Mouse (Mus musculus): ENCODE measurements around the gene Cldn4. TPM values are rescaled to one million over a fixed set of nuclear protein-coding genes. Genes with fewer than 3 reads are reported as not detected.
"Not testable (repeated sequence)": the region's sequence is repeated elsewhere in the genome, so short reads cannot be mapped to it uniquely, and the experiment has no call there.

Gene Cldn4
- polyA plus RNA-seq, 1 experiment from 2014 or later, result 16.9 TPM

DNA sequence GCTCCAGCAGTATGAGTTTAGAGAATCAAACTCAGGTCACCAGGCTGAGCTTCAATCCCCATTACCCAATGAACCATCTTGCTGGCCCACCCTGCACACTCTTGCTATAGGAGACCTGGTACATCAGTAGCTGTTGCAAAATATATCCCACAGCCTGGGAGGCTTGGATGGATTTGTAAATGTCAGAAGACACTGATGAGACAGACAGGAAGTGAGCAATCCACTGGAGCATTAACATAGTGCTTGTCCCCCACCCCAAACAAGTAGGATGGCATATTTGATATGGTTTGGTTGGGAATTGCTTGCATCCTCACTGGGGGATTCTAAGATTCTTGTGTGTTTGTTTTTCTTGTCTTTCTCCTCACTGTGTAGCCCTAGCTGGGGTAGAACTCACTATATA, 26.3 kb upstream of the Cldn4 start:
- Histone ChIP-seq H3K36me3 (replicated peaks; ENCODE audit: control insufficient read depth, insufficient read depth, low read depth, low read length) (no peaks in the 10 kb centered on the region), H3K27ac (replicated peaks; ENCODE audit: low read depth, low read length) (no peak overlapping the region), H3K4me3 (ENCODE audit: low read depth, low read length) (no peak overlapping the region), H3K4me1 (ENCODE audit: control insufficient read depth, insufficient read depth, low read length) (no peaks in the 10 kb centered on the region), H3K27me3 (ENCODE audit: control insufficient read depth, insufficient read depth, low read length) (no peaks in the 10 kb centered on the region), H3K9ac (replicated peaks; ENCODE audit: low read length) (no peak overlapping the region), H3K9me3 (replicated peaks; ENCODE audit: control insufficient read depth, low read length) (no peaks in the 10 kb centered on the region), H3K4me2 (ENCODE audit: low read depth, low read length) (no peak overlapping the region)
- DNase-seq (ENCODE audit: low spot score), result no peak
- ATAC-seq (replicated peaks; ENCODE audit: insufficient number of reproducible peaks, low FRiP score, low TSS enrichment, low read depth), result no peak

DNA sequence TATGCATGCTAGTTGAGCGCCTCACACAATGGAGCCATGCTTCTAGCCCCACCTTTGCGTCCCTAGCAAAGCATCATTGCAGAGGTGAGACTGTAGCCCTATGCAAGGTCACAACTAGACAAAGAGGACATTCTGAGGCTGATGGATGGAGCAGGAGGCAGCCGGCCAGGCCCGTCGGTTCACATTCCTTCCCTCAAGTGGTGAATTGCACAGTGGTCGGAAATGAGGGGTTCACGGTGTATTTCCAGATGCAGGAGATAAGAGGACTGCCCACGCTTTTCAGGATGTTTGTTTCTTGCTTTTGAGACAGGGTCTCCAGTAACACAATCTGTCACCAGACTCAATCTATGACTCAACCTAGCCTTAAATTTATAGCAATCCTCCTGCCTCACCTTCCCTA, 23.9 kb upstream of the Cldn4 start:
- H3K4me2 ChIP-seq (ENCODE audit: low read depth, low read length), result no peak overlapping the region
- no peak overlapping the region for H3K9ac ChIP-seq (replicated peaks; ENCODE audit: low read length)
- no peaks in the 10 kb centered on the region for H3K9me3 ChIP-seq (replicated peaks; ENCODE audit: control insufficient read depth, low read length)
- no peaks in the 10 kb centered on the region for H3K27me3 ChIP-seq (ENCODE audit: control insufficient read depth, insufficient read depth, low read length)
- WGBS, result 70% methylated on average over 8 of the region's 8 CpGs
- ATAC-seq (replicated peaks; ENCODE audit: insufficient number of reproducible peaks, low FRiP score, low TSS enrichment, low read depth), result no peak
- no peaks in the 10 kb centered on the region for H3K36me3 ChIP-seq (replicated peaks; ENCODE audit: control insufficient read depth, insufficient read depth, low read depth, low read length)
- no peak overlapping the region for H3K4me3 ChIP-seq (ENCODE audit: low read depth, low read length)
- no peak for DNase-seq (ENCODE audit: low spot score)
- H3K4me1 ChIP-seq (ENCODE audit: control insufficient read depth, insufficient read depth, low read length), result no peaks in the 10 kb centered on the region; the same call in 1 of the 2 replicates
- H3K27ac ChIP-seq (replicated peaks; ENCODE audit: low read depth, low read length), result no peak overlapping the region

DNA sequence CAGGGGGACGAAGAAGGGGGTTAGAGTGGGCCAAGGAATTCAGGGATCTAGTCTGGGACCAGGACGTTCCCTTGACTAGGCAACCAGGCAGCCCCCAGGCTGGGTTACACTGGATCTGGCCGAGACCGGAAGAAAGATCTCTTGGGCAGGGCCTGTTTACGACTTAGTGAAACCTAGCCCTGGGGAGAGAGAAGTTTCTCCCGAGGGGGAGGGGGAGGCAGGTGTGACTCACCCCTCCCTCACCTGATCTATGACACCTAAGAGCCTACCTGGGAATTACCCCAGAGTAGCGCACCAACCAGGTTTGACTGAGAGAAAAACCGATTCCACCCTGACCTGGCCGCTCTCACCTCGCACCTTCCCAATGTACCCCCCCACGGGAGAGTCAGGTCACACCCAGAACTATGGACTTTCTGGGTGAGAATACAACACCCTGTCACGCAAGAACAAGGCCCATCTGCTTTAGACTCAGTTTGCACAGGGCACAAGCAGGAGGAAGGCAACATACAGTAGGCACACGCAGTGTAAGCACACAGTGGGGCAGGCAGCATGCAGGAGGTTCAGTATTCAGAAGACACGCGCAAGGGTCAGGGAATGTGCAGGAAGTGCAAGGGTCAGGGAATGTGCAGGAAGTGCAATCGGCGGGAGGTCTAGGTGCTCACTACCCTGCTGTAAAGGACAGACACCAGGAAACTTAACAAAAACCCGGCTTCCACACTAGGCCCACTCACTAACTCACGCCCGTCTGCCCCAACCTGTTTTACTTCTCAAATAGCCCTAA, 20.6 kb upstream of the Cldn4 start:
- DNase-seq (ENCODE audit: low spot score) (no peak), ATAC-seq (replicated peaks; ENCODE audit: insufficient number of reproducible peaks, low FRiP score, low TSS enrichment, low read depth) (no peak)
- Histone ChIP-seq H3K9me3 (replicated peaks; ENCODE audit: control insufficient read depth, low read length) (no peaks in the 10 kb centered on the region), H3K36me3 (replicated peaks; ENCODE audit: control insufficient read depth, insufficient read depth, low read depth, low read length) (no peaks in the 10 kb centered on the region), H3K9ac (replicated peaks; ENCODE audit: low read length) (no peak overlapping the region), H3K4me2 (ENCODE audit: low read depth, low read length) (no peak overlapping the region), H3K27ac (replicated peaks; ENCODE audit: low read depth, low read length) (no peak overlapping the region), H3K4me3 (ENCODE audit: low read depth, low read length) (no peak overlapping the region), H3K4me1 (ENCODE audit: control insufficient read depth, insufficient read depth, low read length) (no peaks in the 10 kb centered on the region; the same call in 1 of the 2 replicates), H3K27me3 (ENCODE audit: control insufficient read depth, insufficient read depth, low read length) (no peaks in the 10 kb centered on the region)
- WGBS, result 60% methylated on average over 20 of the region's 20 CpGs

DNA sequence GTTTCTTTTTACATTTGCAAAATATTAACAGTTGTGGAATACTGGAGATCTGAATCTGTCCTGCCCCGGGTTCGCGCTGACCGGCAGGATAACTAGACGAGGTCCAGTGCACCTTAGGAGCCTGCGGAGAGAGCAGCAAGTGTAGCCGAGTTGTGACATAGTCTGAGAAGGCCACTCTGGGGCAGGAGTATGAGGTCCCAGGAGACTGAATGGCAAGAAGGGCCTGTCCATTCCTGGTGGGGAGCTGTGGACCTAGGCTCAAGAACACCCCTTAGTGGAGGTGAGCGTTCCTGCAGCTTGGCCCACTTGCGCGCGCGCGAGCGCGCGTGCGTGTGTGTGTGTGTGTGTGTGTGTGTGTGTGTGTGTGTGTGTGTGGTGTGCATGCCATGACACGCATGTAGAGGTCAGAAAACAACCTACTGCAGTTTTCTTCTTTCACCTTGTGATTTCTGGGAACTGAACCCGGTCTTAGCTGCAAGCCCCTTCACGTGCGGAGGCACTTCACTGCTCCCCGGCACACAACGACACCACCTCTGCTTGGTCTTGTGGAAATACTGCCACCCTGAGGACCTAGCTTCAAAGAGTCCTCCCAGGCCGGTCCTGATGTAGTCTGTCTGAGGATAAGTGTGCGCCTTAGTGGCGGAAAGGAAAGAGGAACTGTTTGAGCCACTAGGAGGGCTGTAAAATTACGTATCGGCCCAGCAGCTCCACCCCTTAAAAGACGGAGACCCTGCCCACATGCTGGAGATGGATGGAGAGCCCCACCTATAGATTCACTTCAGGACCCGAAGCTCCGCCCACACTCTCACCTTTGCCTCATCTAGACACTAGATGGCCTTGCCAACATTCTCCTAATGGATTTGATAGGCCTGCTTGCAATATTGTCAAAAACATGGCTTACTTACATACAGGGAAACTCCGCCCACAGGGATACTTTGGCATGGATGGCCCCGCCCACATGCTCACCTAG, 19.4 kb upstream of the Cldn4 start:
- WGBS, result 3% methylated on average over 33 of the region's 33 CpGs
- Histone ChIP-seq H3K4me1 (ENCODE audit: control insufficient read depth, insufficient read depth, low read length) (no peaks in the 10 kb centered on the region; the same call in 1 of the 2 replicates), H3K9me3 (replicated peaks; ENCODE audit: control insufficient read depth, low read length) (no peaks in the 10 kb centered on the region), H3K9ac (replicated peaks; ENCODE audit: low read length) (no peak overlapping the region), H3K4me2 (ENCODE audit: low read depth, low read length) (peak overlapping the region; percentile 33), H3K36me3 (replicated peaks; ENCODE audit: control insufficient read depth, insufficient read depth, low read depth, low read length) (no peaks in the 10 kb centered on the region), H3K27ac (replicated peaks; ENCODE audit: low read depth, low read length) (no peak overlapping the region), H3K4me3 (ENCODE audit: low read depth, low read length) (peak overlapping the region; percentile 11; the same call in 1 of the 2 replicates), H3K27me3 (ENCODE audit: control insufficient read depth, insufficient read depth, low read length) (no peaks in the 10 kb centered on the region)
- peak; percentile 68 for DNase-seq (ENCODE audit: low spot score)
- peak; percentile 61; the same call in 1 of the 2 replicates for ATAC-seq (replicated peaks; ENCODE audit: insufficient number of reproducible peaks, low FRiP score, low TSS enrichment, low read depth)

DNA sequence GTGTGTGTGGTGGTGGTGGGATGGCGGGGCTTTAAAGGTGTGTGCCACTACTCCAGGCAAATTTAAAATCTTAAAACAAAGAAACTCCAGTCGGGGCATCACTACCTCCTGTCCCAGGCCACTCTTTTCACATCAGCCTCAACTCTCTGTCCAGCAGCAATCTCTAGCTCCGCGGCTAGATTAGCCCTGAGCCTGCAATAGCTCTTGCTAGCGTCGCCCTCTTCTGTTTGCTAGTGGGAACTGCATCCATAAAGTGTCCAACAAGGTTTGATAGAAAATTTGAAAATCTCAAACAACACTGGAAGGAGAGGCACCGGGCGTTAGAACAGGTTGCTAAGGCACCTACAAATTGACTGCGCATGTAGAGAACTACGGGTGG, 18.7 kb upstream of the Cldn4 start:
- H3K27me3 ChIP-seq (ENCODE audit: control insufficient read depth, insufficient read depth, low read length), result no peaks in the 10 kb centered on the region
- H3K27ac ChIP-seq (replicated peaks; ENCODE audit: low read depth, low read length), result no peak overlapping the region
- ATAC-seq (replicated peaks; ENCODE audit: insufficient number of reproducible peaks, low FRiP score, low TSS enrichment, low read depth) (no peak), DNase-seq (ENCODE audit: low spot score) (peak; percentile 90)
- H3K4me3 ChIP-seq (ENCODE audit: low read depth, low read length), result no peak overlapping the region
- no peaks in the 10 kb centered on the region for H3K9me3 ChIP-seq (replicated peaks; ENCODE audit: control insufficient read depth, low read length)
- no peak overlapping the region; the same call in 1 of the 2 replicates for H3K4me2 ChIP-seq (ENCODE audit: low read depth, low read length)
- H3K4me1 ChIP-seq (ENCODE audit: control insufficient read depth, insufficient read depth, low read length), result no peaks in the 10 kb centered on the region; the same call in 1 of the 2 replicates
- H3K36me3 ChIP-seq (replicated peaks; ENCODE audit: control insufficient read depth, insufficient read depth, low read depth, low read length), result no peaks in the 10 kb centered on the region
- H3K9ac ChIP-seq (replicated peaks; ENCODE audit: low read length), result no peak overlapping the region
- WGBS, result 6% methylated on average over 10 of the region's 10 CpGs

DNA sequence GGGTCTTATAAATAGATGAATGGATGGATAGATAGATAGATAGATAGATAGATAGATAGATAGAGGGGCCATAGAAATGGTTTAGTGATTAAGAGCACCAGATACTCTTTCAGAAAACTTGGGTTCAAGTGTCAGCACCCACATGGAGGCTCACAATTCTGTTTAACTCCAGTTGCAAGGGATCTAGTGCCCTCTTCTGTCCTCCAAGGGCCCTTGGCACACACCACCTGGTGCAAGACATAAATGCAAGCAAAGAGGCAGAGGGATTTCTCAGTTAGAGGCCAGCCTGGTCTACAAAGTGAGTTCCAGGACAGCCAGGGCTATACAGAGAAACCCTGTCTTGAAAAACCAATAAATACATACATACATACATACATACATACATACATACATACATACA, 17.9 kb upstream of the Cldn4 start:
- ATAC-seq (replicated peaks; ENCODE audit: insufficient number of reproducible peaks, low FRiP score, low TSS enrichment, low read depth); H3K4me2 ChIP-seq (ENCODE audit: low read depth, low read length): not testable (repeated sequence)

DNA sequence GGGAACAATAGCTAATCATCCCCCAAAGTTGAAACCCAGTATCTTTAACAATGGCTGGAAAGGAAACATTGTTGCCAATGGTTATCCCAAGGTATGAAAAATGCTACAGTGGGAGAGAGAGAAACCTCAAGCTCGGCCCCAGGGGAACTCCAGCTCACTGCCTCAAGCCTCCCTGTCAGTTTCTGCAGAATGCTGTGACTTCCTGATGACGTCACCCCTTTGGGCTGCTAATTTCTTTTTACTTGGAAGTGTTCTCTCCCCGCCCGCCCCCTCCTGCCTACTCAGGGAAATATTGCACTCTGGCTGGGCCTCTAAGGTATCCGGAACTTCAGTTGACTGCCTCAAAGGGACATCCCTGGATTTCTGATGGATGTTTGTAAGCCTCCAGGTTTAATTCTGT, 16.8 kb upstream of the Cldn4 start:
- DNase-seq (ENCODE audit: low spot score) (peak; percentile 38), ATAC-seq (replicated peaks; ENCODE audit: insufficient number of reproducible peaks, low FRiP score, low TSS enrichment, low read depth) (no peak)
- Histone ChIP-seq H3K9me3 (replicated peaks; ENCODE audit: control insufficient read depth, low read length) (no peaks in the 10 kb centered on the region), H3K4me3 (ENCODE audit: low read depth, low read length) (no peak overlapping the region), H3K27ac (replicated peaks; ENCODE audit: low read depth, low read length) (no peak overlapping the region), H3K4me1 (ENCODE audit: control insufficient read depth, insufficient read depth, low read length) (no peaks in the 10 kb centered on the region; the same call in 1 of the 2 replicates), H3K36me3 (replicated peaks; ENCODE audit: control insufficient read depth, insufficient read depth, low read depth, low read length) (no peaks in the 10 kb centered on the region), H3K4me2 (ENCODE audit: low read depth, low read length) (no peak overlapping the region), H3K27me3 (ENCODE audit: control insufficient read depth, insufficient read depth, low read length) (no peaks in the 10 kb centered on the region), H3K9ac (replicated peaks; ENCODE audit: low read length) (no peak overlapping the region)
- whole genome bisulfite sequencing, result 41% methylated on average over 5 of the region's 5 CpGs

More for the DNA sequence above, 17.9 kb upstream of the Cldn4 start:
- not testable (repeated sequence) for H3K9me3 ChIP-seq (replicated peaks; ENCODE audit: control insufficient read depth, low read length); H3K36me3 ChIP-seq (replicated peaks; ENCODE audit: control insufficient read depth, insufficient read depth, low read depth, low read length); DNase-seq (ENCODE audit: low spot score); H3K27me3 ChIP-seq (ENCODE audit: control insufficient read depth, insufficient read depth, low read length); H3K9ac ChIP-seq (replicated peaks; ENCODE audit: low read length); H3K27ac ChIP-seq (replicated peaks; ENCODE audit: low read depth, low read length); H3K4me3 ChIP-seq (ENCODE audit: low read depth, low read length); H3K4me1 ChIP-seq (ENCODE audit: control insufficient read depth, insufficient read depth, low read length)

DNA sequence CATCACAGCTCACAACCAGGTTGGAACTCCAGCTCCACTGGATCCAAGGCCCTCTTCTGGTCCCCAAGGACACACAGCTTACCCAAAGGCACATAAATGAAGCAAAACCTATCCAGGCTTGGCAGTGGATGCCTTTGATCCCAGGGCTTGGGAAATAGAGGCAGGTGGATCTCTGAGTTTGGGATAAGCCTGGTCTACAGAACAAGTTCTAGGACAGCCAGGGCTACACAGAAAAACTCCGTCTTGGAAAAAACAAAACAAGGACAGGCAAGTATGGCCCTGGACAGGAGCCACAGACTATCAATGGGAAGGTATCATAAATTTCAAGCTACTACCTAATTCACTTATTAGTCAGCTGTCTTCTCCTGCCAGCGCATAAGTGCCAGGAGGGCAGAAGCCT, 14.8 kb upstream of the Cldn4 start:
- WGBS, result 92% methylated on average over 2 of the region's 2 CpGs
- Histone ChIP-seq H3K9ac (replicated peaks; ENCODE audit: low read length) (no peak overlapping the region), H3K36me3 (replicated peaks; ENCODE audit: control insufficient read depth, insufficient read depth, low read depth, low read length) (no peaks in the 10 kb centered on the region), H3K27ac (replicated peaks; ENCODE audit: low read depth, low read length) (no peak overlapping the region), H3K4me1 (ENCODE audit: control insufficient read depth, insufficient read depth, low read length) (no peaks in the 10 kb centered on the region; the same call in 1 of the 2 replicates), H3K27me3 (ENCODE audit: control insufficient read depth, insufficient read depth, low read length) (no peaks in the 10 kb centered on the region), H3K4me2 (ENCODE audit: low read depth, low read length) (no peak overlapping the region), H3K4me3 (ENCODE audit: low read depth, low read length) (no peak overlapping the region), H3K9me3 (replicated peaks; ENCODE audit: control insufficient read depth, low read length) (no peaks in the 10 kb centered on the region)
- no peak for ATAC-seq (replicated peaks; ENCODE audit: insufficient number of reproducible peaks, low FRiP score, low TSS enrichment, low read depth)
- DNase-seq (ENCODE audit: low spot score), result no peak

All from embryonic facial prominence, embryonic 11.5 days (tissue).